Mouse (Mus musculus) ovary, adult 18-20 months (tissue): ENCODE results near the gene Il6ra.

ENCODE experiments used
- DNase-seq: peaks from one replicate; pipeline ENCODE4 v3.0.0; 2022; ENCODE audit warnings: low spot score, mixed read lengths

The Il6ra gene

GRCm38 (mm10) chr3:89909703-89910542 is 3.1 kb downstream of the Il6ra start:
- DNase-seq = no peak

- no peak for DNase-seq
Measured at GRCm38 (mm10) chr3:89908836-89909235, 4.2 kb downstream of the Il6ra start.

- DNase-seq = no peak
Measured at GRCm38 (mm10) chr3:89907846-89908245, 5.2 kb downstream of the Il6ra start.

GRCm38 (mm10) chr3:89899511-89899908 is 13.5 kb downstream of the Il6ra start:
- no peak for DNase-seq

GRCm38 (mm10) chr3:89898870-89899510 is 14.0 kb downstream of the Il6ra start:
- DNase-seq = no peak

GRCm38 (mm10) chr3:89898011-89898410 is 15.0 kb downstream of the Il6ra start:
- DNase-seq = no peak

- no peak for DNase-seq
Measured at GRCm38 (mm10) chr3:89897204-89897796, 15.7 kb downstream of the Il6ra start.

- DNase-seq = peak; percentile 69
Measured at GRCm38 (mm10) chr3:89896571-89896970, 16.4 kb downstream of the Il6ra start.

GRCm38 (mm10) chr3:89892517-89893106 is 20.4 kb downstream of the Il6ra start:
- no peak for DNase-seq

- no peak for DNase-seq
Measured at GRCm38 (mm10) chr3:89891696-89892095, 21.3 kb downstream of the Il6ra start.

GRCm38 (mm10) chr3:89889841-89890430 is 23.1 kb downstream of the Il6ra start:
- no peak for DNase-seq

GRCm38 (mm10) chr3:89887582-89888230 is 25.3 kb downstream of the Il6ra start:
- no peak for DNase-seq

- DNase-seq = no peak
Measured at GRCm38 (mm10) chr3:89885766-89886165, 27.2 kb downstream of the Il6ra start.

GRCm38 (mm10) chr3:89883582-89884041 is 29.4 kb downstream of the Il6ra start:
- no peak for DNase-seq

GRCm38 (mm10) chr3:89882556-89883181 is 30.3 kb downstream of the Il6ra start:
- DNase-seq = no peak

GRCm38 (mm10) chr3:89880036-89880851 is 32.8 kb downstream of the Il6ra start:
- DNase-seq = no peak

- DNase-seq = no peak
Measured at GRCm38 (mm10) chr3:89879326-89879725, 33.7 kb downstream of the Il6ra start.

- no peak for DNase-seq
Measured at GRCm38 (mm10) chr3:89878456-89878855, 34.5 kb downstream of the Il6ra start.

- no peak for DNase-seq
Measured at GRCm38 (mm10) chr3:89877129-89877528, 35.9 kb downstream of the Il6ra start.

GRCm38 (mm10) chr3:89876469-89876868 is 36.5 kb downstream of the Il6ra start:
- no peak for DNase-seq
